Mouse (Mus musculus): ENCODE measurements around the gene Sema3b. TPM values are rescaled to one million over a fixed set of nuclear protein-coding genes. Genes with fewer than 3 reads are reported as not detected.

The Sema3b gene
- polyA plus RNA-seq, 1 experiment from 2014 or later = 0.41 TPM

DNA sequence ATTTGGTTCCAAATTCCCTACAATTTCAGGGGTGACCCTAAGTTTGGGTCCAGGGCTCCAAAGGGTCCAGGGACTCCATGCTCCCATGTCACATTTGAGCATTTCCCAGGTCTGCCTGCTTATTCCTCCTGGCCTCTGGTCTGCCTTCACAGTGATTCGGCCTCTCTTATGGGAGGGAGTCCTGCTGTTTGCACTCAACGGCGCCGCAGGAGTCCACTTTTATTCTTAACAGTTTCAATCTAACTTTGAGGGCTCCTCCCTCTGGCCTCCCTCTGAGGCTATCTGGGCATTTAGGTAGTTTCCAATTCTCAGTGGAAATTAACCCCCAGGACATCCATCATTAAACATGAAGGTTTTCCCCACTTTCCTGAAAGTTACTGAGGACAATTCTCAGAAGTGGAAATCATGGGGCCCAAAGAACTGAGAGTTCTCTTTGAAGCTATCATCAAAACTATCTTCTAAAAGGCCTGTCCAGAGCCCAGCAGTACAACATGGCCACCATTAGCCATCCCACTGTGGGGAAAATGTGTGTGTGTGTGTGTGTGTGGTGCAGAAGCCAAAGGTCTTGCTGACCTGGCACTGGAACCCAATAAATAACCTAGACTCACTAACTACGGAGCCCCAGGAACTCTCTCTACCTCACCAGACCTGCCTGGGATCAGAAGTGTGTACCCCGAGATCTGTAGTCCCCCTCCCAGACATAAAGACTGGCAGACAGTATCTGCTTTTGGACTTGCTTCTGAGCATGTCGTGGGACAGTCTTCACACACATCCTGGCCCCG lies 14.6 kb downstream of the Sema3b start:
- no peaks in the 10 kb centered on the region for H3K27me3 ChIP-seq (ENCODE audit: insufficient read depth, low read length)
- no peak overlapping the region for H3K4me3 ChIP-seq (ENCODE audit: low read depth, low read length)
- H3K4me2 ChIP-seq (ENCODE audit: low read depth, low read length) = no peak overlapping the region
- ATAC-seq (no peak), DNase-seq (no peak)
- WGBS (ENCODE audit: insufficient replicate concordance) = 85% methylated on average over 8 of the region's 8 CpGs
- peaks cover 53% of the 10 kb centered on the region for H3K36me3 ChIP-seq (replicated peaks; ENCODE audit: insufficient read depth, low read length)
- peaks cover 15% of the 10 kb centered on the region for H3K4me1 ChIP-seq (ENCODE audit: insufficient read depth)
- no peaks in the 10 kb centered on the region for H3K9me3 ChIP-seq (ENCODE audit: low read length)
- no peak for TF ChIP-seq EP300 (IDR thresholded peaks at IDR 0.05; ENCODE audit: low read depth)
- no peak for TF ChIP-seq CTCF (IDR thresholded peaks at IDR 0.05; ENCODE audit: low read depth)
- no peak overlapping the region for H3K27ac ChIP-seq (ENCODE audit: low read depth)
- H3K9ac ChIP-seq (replicated peaks) = no peak overlapping the region

DNA sequence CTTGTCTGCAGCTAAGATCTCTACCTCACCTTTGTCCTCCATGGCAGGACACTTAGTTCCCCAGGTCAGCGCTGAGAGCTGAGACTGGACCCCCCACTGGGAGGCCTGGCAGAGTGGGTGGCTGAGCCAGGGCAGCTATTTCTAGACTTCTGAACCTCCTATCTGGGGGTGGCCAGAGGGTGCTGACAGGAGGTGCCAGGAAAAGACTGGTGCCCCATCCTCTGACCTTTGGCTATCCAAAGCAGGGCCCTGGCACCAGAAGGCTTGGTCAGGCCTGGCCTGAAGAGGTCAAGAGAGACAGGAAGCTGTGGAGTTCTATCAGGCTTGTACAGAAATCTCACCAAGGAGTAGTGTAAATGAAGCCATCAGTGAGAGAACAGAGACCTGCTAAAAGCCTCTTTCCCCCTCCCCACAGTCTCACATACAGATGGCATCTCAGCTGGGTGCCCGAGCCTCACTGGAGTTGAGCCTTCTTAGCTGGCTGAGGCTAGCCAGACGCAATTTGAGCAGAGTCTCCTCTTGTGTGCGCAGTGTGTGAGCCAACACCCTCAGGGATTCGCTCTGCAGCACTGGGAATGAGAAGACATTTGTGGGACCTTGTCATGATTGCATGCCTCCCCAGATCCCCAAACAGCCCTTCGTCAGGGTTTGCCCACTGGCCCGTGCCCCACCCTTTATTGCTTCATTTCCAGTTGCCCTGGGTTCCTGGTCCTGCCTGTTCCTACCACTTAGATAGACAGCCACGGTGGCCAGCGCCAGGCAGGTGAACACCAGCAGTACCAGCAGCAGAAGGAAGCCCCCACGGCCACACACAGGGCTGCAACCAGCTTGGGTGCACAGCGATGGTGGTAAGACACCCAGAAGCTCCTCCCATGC lies 15.7 kb downstream of the Sema3b start:
- 85% methylated on average over 11 of the region's 11 CpGs for WGBS (ENCODE audit: insufficient replicate concordance)
- H3K36me3 ChIP-seq (replicated peaks; ENCODE audit: insufficient read depth, low read length) = peaks cover 53% of the 10 kb centered on the region
- no peaks in the 10 kb centered on the region for H3K9me3 ChIP-seq (ENCODE audit: low read length)
- no peak overlapping the region for H3K9ac ChIP-seq (replicated peaks)
- peaks cover 19% of the 10 kb centered on the region for H3K4me1 ChIP-seq (ENCODE audit: insufficient read depth)
- no peak overlapping the region for H3K4me2 ChIP-seq (ENCODE audit: low read depth, low read length)
- no peak for ATAC-seq
- no peaks in the 10 kb centered on the region for H3K27me3 ChIP-seq (ENCODE audit: insufficient read depth, low read length)
- H3K4me3 ChIP-seq (ENCODE audit: low read depth, low read length) = no peak overlapping the region
- no peak for DNase-seq
- no peak overlapping the region for H3K27ac ChIP-seq (ENCODE audit: low read depth)
- TF ChIP-seq EP300 (IDR thresholded peaks at IDR 0.05; ENCODE audit: low read depth) (no peak), CTCF (IDR thresholded peaks at IDR 0.05; ENCODE audit: low read depth) (no peak)

DNA sequence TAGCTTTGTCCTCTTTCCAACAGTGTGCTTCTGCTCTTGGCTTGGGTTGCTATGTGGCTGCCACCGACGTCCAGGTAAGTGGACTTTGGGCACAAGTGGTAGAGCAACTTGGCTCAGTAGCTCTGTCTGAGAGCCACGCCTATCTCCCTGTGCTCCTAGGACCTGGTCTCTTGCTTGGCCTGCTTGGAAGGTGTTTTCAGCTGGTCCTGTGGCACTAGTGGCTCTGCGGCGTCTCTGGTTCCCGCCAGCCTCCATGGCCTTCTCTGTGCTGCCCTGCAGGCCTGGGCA lies 18.3 kb downstream of the Sema3b start:
- peak overlapping the region; percentile 65 for H3K4me3 ChIP-seq (ENCODE audit: low read depth, low read length)
- H3K4me1 ChIP-seq (ENCODE audit: insufficient read depth) = peaks cover 21% of the 10 kb centered on the region
- DNase-seq (no peak), ATAC-seq (no peak)
- H3K27me3 ChIP-seq (ENCODE audit: insufficient read depth, low read length) = no peaks in the 10 kb centered on the region
- H3K9me3 ChIP-seq (ENCODE audit: low read length) = no peaks in the 10 kb centered on the region
- H3K9ac ChIP-seq (replicated peaks) = peak overlapping the region; percentile 75; the same call in 1 of the 2 replicates
- peaks cover 53% of the 10 kb centered on the region for H3K36me3 ChIP-seq (replicated peaks; ENCODE audit: insufficient read depth, low read length)
- WGBS (ENCODE audit: insufficient replicate concordance) = 92% methylated on average over 6 of the region's 6 CpGs
- peak overlapping the region; percentile 80 for H3K4me2 ChIP-seq (ENCODE audit: low read depth, low read length)
- no peak overlapping the region for H3K27ac ChIP-seq (ENCODE audit: low read depth)
- no peak for TF ChIP-seq CTCF (IDR thresholded peaks at IDR 0.05; ENCODE audit: low read depth)

DNA sequence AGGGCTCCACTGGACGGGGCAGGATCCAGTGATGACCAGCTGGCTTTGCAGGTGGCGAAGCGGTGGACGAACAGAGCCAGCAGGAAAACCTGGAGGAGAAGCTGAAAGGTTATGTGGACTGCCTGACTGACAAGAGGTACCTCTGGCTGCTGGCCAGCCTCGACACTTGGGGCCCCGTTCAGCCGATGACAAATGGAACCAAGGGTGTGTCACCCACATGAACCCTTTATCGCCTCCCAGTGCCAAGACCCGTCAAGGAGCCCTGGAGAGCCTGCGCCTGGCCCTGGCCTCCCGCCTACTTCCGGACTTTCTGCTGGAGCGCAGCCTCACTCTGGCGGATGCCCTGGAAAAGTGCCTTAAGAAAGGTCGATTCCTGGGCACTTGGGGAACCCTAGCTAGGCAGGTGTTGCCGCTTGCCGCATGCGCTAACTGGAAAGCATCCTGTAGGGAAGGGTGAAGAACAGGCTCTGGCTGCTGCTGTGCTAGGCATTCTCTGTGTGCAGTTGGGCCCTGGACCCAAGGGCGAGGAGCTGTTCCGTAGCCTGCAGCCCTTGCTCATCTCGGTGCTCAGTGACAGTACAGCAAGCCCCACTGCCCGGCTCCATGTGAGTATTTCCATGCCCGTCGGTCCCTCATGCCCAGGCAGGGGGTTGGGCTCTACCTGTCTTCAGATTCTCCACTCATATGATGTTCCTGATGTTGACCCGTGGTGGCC lies 18.8 kb downstream of the Sema3b start:
- no peak for ATAC-seq
- DNase-seq = peak; percentile 81
- peak overlapping the region; percentile 65 for H3K4me3 ChIP-seq (ENCODE audit: low read depth, low read length)
- WGBS (ENCODE audit: insufficient replicate concordance) = 71% methylated on average over 25 of the region's 25 CpGs
- no peaks in the 10 kb centered on the region for H3K27me3 ChIP-seq (ENCODE audit: insufficient read depth, low read length)
- H3K9ac ChIP-seq (replicated peaks) = peak overlapping the region; percentile 75
- peaks cover 53% of the 10 kb centered on the region for H3K36me3 ChIP-seq (replicated peaks; ENCODE audit: insufficient read depth, low read length)
- no peaks in the 10 kb centered on the region for H3K9me3 ChIP-seq (ENCODE audit: low read length)
- no peak for TF ChIP-seq EP300 (IDR thresholded peaks at IDR 0.05; ENCODE audit: low read depth)
- peak; percentile 52 for TF ChIP-seq CTCF (IDR thresholded peaks at IDR 0.05; ENCODE audit: low read depth)
- H3K4me1 ChIP-seq (ENCODE audit: insufficient read depth) = peaks cover 21% of the 10 kb centered on the region
- peak overlapping the region; percentile 90 for H3K27ac ChIP-seq (ENCODE audit: low read depth)
- peak overlapping the region; percentile 80 for H3K4me2 ChIP-seq (ENCODE audit: low read depth, low read length)

DNA sequence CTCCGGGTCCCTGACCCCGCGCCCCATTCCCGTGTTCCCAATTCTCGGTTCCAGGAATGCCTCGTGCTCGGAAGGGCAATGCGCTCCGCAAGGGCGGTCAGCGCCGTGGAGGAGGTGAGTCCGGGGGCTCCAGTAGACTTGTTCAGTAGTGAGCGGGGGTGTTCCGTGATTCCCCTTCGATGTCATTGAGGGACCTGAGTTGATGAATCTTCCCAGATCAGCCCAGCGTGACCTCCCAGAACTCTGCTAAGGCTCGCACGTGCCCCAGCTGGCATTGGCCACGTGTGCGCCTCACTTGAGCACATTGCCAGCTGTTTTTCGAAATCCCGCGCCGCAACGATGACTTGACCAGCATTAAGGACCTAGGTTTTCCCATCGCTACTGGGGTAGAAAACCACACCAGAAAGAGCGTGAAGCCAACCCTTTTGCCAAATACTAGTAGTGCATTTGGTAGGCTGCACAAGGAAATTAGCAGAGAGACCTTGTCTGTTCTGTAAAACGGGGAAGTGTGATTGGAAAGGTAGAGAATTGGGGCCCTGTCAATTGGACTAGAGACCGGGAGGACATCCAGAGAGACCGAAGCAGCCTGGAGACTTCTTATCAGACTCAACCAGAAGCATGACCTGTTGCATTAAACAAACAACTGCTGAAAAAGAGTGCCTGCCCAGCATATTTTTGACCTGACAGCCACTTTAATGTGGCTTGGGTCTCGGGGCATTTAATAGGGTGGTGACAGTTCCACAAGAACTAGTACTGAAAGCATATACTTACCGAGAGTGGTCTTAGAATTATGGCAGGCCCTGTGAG lies 21.0 kb downstream of the Sema3b start:
- Histone ChIP-seq H3K9ac (replicated peaks) (peak overlapping the region; percentile 75), H3K4me3 (ENCODE audit: low read depth, low read length) (peak overlapping the region; percentile 65), H3K27ac (ENCODE audit: low read depth) (peak overlapping the region; percentile 90), H3K4me2 (ENCODE audit: low read depth, low read length) (peak overlapping the region; percentile 80), H3K36me3 (replicated peaks; ENCODE audit: insufficient read depth, low read length) (peaks cover 42% of the 10 kb centered on the region), H3K9me3 (ENCODE audit: low read length) (no peaks in the 10 kb centered on the region), H3K4me1 (ENCODE audit: insufficient read depth) (peaks cover 21% of the 10 kb centered on the region), H3K27me3 (ENCODE audit: insufficient read depth, low read length) (no peaks in the 10 kb centered on the region)
- WGBS (ENCODE audit: insufficient replicate concordance) = under 1% methylated on average over 33 of the region's 33 CpGs
- DNase-seq (peak; percentile 75), ATAC-seq (peak; percentile 38)
- TF ChIP-seq CTCF (IDR thresholded peaks at IDR 0.05; ENCODE audit: low read depth) (no peak), EP300 (IDR thresholded peaks at IDR 0.05; ENCODE audit: low read depth) (peak; percentile 82)
